Mouse (Mus musculus) spleen, postnatal 0 days (tissue): ENCODE measurements around the gene BC067074. TPM values are rescaled to one million over a fixed set of nuclear protein-coding genes. Genes with fewer than 3 reads are reported as not detected.

Experiments
- polyA plus RNA-seq: library from polyadenylated mRNA; unstranded; fragments of >200 nt; fragmentation: Nextera tagmentation; extraction: Ambion mirVana; gene quantifications from 2 replicates; pipeline ENCODE4 v1.2.1, GENCODE M21; 2015

Gene BC067074
- polyA plus RNA-seq: 0.65 and 0.79 TPM in 2 replicates

GRCm38 (mm10) chr13:113292975-113293706 lies at the start of gene BC067074:
Gene BC067074 (plus strand): TSS chr13:113293159.

Other genes starting within 250 kb of the BC067074 start
- 30.9 and 34.9 TPM in 2 replicates for gene Gpx8, start 246.7 kb upstream of the BC067074 start, polyA plus RNA-seq
- gene Gzma, start 192.2 kb upstream of the BC067074 start, polyA plus RNA-seq: 23.1 and 38.7 TPM in 2 replicates
- gene Esm1, start 83.5 kb upstream of the BC067074 start, polyA plus RNA-seq: 0.54 and 0.75 TPM in 2 replicates
- not detected in 2 replicates for gene Gzmk, start 67.3 kb upstream of the BC067074 start, polyA plus RNA-seq